Mouse (Mus musculus) layer of hippocampus, adult 9-11 months (tissue): Measurements from ENCODE around the gene H13.
"Not testable (repeated sequence)": the region's sequence is repeated elsewhere in the genome, so short reads cannot be mapped to it uniquely, and the experiment has no call there.

Source experiments
- DNase-seq: peaks from one replicate; pipeline ENCODE4 v3.0.0; 2022

The H13 gene

DNA sequence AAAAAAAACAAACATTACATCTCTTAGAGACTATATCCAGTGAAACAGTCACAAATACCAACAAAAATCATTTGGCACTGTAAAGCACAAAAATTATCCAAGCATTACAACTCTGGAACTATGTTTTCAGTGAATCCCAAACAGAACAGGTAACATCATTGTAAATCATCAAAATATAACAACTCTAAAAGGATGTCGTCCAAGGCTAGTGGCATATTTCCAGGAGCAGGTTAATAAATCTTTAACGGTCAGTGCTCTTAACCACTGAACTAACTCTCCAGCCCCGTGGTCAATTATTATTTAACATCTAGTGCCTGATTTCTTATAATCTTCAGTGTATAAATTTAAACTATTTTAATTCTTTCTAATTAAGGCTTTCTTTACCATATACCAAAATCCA lies 3.1 kb upstream of the H13 start:
- DNase-seq, result not testable (repeated sequence)

GRCm38 (mm10) chr2:152669639-152670484 lies 601 bp downstream of the H13 start:
- no peak for DNase-seq

DNA sequence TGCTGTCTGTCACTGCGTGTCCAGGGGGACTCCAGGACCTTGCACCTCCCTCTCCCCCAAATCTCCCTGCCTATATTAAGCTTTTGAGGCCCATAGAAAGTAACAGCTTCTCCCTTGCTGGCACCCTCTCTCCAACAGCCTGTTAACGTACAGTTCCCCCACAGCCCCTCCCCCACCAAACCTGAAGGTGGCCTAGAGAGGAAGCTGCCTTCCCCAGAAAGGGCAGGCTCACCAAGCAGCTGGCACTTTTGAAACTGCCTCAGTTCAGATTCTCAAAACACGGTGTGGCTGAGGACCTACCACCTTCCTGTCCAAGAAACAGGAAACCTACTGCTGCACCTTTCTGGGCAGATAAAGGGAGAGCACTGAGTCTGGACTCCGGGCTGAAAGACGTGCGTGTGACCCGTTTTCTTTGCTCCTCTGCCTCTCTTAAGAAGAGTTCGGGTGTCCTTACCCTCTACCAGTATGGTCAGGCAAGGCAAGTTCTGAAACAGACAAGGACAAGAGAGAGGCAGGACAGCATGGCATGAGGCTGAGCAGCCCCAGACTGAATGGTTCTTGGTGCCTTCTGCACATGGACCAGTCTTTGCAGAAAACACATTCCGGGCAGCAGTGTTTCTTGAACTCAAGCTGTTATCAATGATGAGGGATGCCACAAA lies 1.9 kb downstream of the H13 start:
- no peak for DNase-seq

DNA sequence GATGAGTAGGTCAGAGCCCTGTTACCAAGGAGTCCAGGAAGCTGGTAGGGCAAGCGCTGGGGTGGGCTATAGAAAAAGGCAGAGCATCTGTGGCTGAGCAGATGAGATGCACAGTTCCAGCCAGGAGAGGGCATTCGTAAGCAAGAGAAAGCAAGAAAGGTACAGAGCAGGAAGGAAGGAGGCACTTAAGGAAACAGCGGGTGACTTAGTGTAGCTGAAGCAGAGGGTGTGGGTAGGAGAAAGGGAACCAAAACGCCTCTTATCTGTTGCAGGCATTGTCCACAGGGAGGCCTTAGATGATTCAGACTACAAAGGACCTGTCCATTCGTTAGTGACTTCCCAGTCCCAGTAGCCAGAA lies 2.4 kb downstream of the H13 start:
- DNase-seq, result no peak

- no peak for DNase-seq
Observed at GRCm38 (mm10) chr2:152672166-152672565, 2.9 kb downstream of the H13 start.

GRCm38 (mm10) chr2:152674148-152674547 lies 4.9 kb downstream of the H13 start:
- no peak for DNase-seq

GRCm38 (mm10) chr2:152675252-152675791 lies 6.1 kb downstream of the H13 start:
- no peak for DNase-seq

GRCm38 (mm10) chr2:152678302-152678701 lies 9.0 kb downstream of the H13 start:
- no peak for DNase-seq

DNA sequence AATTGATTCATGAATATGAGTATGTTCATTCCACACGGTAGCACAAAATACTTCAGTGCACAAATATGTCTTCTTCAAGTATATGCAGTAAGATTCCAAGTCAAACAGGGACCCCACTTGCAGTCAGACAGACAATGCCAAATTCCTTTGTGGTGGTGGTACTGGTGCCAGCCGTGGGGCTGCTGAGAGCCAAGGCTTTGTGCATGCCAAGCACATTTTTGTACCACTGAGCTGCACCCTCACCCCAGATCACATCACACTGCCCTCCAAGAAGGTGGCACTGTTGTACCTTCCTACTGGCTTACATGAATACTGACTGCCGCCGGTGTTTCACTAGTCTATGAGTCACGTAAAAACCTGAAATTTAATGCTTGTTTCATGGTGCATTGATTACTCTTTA lies 9.7 kb downstream of the H13 start:
- no peak for DNase-seq

- peak; percentile 56 for DNase-seq
Observed at GRCm38 (mm10) chr2:152679701-152680355, 10.6 kb downstream of the H13 start.

GRCm38 (mm10) chr2:152683086-152683485 lies 13.8 kb downstream of the H13 start:
- no peak for DNase-seq

DNA sequence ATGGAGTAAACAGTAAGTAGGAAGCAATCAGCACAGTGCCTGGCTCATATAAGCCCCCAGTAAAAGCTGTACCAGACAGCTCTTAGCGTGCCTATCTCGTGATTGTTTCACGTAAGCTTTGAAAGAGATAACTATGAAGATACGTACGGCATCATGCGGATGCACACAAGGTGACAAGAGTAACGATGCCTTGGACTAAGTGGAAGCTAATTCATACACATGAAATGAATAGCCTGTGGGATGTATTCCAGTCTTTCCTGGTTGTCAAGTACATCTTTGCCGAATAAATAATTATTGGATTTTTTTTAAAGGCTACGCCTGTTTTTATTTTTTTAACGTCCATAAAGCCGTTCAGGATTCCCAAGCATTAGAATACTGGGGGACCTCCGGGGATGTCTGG lies 17.1 kb downstream of the H13 start:
- no peak for DNase-seq

GRCm38 (mm10) chr2:152686806-152687267 lies 17.6 kb downstream of the H13 start, which contains the start of gene Mcts2:
TSS of gene Mcts2 (plus strand) at chr2:152687035.
- peak; percentile 96 for DNase-seq

DNA sequence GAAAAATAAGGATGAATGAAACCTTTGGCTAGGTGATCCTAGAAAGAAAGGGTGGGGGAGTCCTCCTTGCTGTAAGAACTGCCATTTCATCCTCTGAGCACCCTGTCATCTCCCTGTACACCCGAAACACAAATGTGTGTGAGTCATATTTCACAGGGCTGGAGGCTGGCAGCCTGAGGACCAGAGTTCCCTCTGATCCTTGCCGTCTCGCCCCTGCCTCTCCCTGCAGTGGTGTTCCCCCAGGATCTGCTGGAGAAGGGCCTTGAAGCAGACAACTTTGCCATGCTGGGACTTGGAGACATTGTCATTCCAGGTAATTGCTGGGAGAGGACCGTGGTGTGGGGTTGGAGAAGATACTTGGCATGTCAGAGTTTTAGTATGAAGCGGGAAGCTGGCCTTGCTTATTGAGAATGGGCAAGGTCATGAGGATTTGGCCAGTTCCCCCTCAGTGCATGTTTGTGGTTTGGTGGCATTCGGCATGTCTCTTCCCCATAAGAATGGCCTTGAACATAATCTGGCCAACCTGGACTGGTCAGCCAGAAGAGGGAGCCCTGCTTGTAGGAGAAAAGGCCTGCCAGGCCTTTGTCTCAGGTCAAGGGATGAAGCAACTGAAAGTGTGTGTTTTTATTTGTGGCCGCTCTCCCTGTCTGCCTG lies 22.4 kb downstream of the H13 start:
- no peak for DNase-seq

DNA sequence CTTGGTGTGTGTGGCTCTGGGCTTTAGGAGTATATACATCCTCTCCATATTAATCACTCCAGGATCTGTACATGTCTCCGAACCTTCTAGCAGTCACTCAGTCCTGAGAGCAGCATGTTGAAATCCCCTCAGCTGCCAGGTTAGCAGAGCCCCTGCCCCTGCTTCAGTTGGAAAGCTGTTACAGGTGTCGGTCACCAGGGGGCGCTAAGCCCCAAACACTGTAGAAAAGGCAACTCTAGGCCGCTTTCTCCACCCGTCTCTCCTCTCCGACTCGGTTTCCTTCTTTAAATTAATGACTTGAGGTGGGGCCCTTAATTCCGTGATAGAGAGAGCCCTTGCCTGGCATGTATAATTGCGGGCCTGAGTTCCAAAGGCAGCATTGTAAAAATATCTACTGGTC lies 24.0 kb downstream of the H13 start:
- DNase-seq, result no peak

GRCm38 (mm10) chr2:152693735-152694134 lies 24.5 kb downstream of the H13 start:
- no peak for DNase-seq

- DNase-seq, result no peak
Observed at GRCm38 (mm10) chr2:152694708-152695107, 25.4 kb downstream of the H13 start.

DNA sequence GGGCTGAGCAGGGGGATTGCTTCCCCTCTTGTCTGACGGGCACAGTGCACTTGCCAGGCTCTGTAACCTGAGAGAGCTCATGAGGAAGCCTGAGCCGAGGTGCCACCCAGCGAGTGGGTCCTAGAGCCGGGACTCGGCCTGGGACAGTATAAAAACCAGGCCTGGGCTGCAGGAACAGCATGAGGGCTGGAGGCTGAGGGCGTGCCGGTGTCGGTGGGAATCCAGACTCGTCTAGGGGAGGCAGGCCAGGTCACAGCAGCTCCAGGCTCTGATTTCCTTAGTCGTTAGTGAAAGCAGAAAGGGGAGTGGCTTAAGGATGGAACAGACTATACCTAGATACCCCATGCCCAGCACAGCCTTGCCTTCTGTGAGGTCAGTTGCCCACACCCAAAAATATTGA lies 26.8 kb downstream of the H13 start:
- DNase-seq, result no peak

- DNase-seq, result peak; percentile 87
Observed at GRCm38 (mm10) chr2:152696476-152697164, 27.4 kb downstream of the H13 start.

DNA sequence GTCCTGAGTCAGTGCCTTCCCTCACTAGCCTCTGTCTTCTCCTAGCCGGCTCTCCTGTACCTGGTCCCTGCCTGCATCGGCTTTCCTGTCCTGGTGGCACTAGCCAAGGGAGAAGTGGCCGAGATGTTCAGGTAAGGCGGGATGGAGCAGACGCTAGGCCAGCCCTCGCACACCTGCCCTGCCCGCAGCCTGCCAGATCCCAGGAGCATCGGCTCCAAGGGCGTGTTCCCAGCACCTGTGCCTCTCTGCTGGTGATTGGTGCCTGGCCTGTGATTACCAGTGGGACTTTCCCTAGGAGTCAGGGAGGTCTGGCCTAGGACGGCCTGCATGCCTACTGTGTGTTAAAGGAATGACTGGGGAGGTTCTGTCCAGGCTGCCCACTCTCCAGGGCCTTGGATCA lies 30.9 kb downstream of the H13 start:
- DNase-seq, result no peak

DNA sequence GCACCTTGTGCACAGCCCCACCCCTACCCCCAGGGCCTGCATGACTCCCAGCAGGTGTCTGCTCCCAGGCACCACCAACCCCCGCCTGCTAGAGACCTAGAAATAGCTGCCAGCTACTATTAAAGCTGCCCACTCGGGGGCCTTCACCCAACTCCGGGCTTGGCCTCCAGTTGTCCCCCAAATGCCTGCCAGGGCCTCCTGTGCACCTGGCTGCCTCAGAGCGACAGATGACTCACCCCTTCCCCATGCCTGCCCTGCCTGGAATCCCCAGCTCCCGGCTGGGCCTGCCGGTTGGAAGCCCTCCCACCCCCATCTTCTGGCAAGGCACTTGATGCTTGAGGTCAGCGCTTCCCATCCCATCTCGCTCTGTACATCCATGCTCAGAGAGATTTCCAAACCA lies 31.5 kb downstream of the H13 start:
- DNase-seq, result no peak

DNA sequence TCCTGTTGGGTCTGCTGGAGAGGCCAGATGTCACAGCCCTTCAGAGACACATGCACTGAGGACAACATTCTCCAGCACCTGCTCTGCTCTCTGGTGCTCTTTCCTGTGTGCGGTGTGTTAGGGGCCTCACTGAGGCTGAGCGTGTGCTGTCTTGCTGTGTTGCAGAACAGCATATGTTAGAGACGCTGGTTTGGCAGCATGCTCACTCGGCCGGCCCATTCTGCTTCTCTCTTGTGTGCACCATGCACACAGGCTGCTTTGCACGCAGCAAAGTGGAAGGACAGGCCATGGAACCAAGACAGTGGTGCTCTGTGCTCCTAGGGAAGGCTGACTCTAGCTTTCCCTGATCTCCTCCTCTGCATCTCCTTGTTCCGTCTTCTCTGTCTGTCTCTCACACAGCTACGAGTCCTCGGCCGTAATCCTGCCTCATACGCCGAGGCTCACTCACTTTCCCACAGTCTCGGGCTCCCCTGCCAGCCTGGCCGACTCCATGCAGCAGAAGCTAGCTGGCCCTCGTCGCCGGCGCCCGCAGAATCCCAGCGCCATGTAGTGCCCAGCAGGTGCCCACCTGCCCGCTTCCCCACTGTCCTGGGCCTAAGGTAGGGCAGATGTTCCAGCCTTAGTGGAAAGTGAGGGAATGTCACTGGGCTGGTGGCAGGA lies 34.5 kb downstream of the H13 start:
- DNase-seq, result no peak
